Mouse (Mus musculus) T-helper 1 cell (primary cell): ENCODE results near the gene Alg2.

Experiments used
- in situ Hi-C: fragments of 300-600 bp; cut with MboI, MseI; formaldehyde crosslinking; loops from one replicate; pipeline ENCODE4 v1.15.1; 2025; ENCODE audit warnings: high pct_unique_total_duplicates

The Alg2 gene

GRCm38 (mm10) chr4:47449586-47450522, 24.3 kb downstream of the Alg2 start:
- in situ Hi-C loops: no loop called here

GRCm38 (mm10) chr4:47449116-47449515, 25.0 kb downstream of the Alg2 start:
- in situ Hi-C loops: no loop called here

- in situ Hi-C loops: no loop called here
Observed at GRCm38 (mm10) chr4:47448526-47448925, 25.6 kb downstream of the Alg2 start.

- in situ Hi-C loops: no loop called here
Observed at GRCm38 (mm10) chr4:47440951-47441350, 33.2 kb downstream of the Alg2 start.

- in situ Hi-C loops: loop anchor here (10.0 kb wide), 1 partner anchor 946 kb away; no protein-coding TSS in a partner anchor
Observed at GRCm38 (mm10) chr4:47438956-47439355, 35.2 kb downstream of the Alg2 start.

- in situ Hi-C loops: loop anchor here (10.0 kb wide), 1 partner anchor 947 kb away; no protein-coding TSS in a partner anchor
Observed at GRCm38 (mm10) chr4:47437365-47438340, 36.5 kb downstream of the Alg2 start.

- in situ Hi-C loops: loop anchor here (10.0 kb wide), 1 partner anchor 949 kb away; no protein-coding TSS in a partner anchor
Observed at GRCm38 (mm10) chr4:47435566-47436360, 38.4 kb downstream of the Alg2 start.

- in situ Hi-C loops: loop anchor here (10.0 kb wide), 1 partner anchor 950 kb away; no protein-coding TSS in a partner anchor
Observed at GRCm38 (mm10) chr4:47435131-47435530, 39.0 kb downstream of the Alg2 start.

GRCm38 (mm10) chr4:47432766-47433165, 41.4 kb downstream of the Alg2 start:
- in situ Hi-C loops: loop anchor here (10.0 kb wide), 1 partner anchor 952 kb away; no protein-coding TSS in a partner anchor

- in situ Hi-C loops: loop anchor here (10.0 kb wide), 1 partner anchor 954 kb away; no protein-coding TSS in a partner anchor
Observed at GRCm38 (mm10) chr4:47431081-47431480, 43.1 kb downstream of the Alg2 start.

GRCm38 (mm10) chr4:47430557-47430956, 43.6 kb downstream of the Alg2 start:
- in situ Hi-C loops: loop anchor here (10.0 kb wide), 1 partner anchor 954 kb away; no protein-coding TSS in a partner anchor

GRCm38 (mm10) chr4:47427606-47428005, 46.5 kb downstream of the Alg2 start:
- in situ Hi-C loops: loop anchor here (10.0 kb wide), 1 partner anchor 977 kb away; no protein-coding TSS in a partner anchor

- in situ Hi-C loops: loop anchor here (10.0 kb wide), 1 partner anchor 979 kb away; no protein-coding TSS in a partner anchor
Observed at GRCm38 (mm10) chr4:47425247-47425830, 48.8 kb downstream of the Alg2 start.

GRCm38 (mm10) chr4:47424376-47424775, 49.8 kb downstream of the Alg2 start:
- in situ Hi-C loops: loop anchor here (10.0 kb wide), 1 partner anchor 980 kb away; no protein-coding TSS in a partner anchor

- in situ Hi-C loops: loop anchor here (10.0 kb wide), 1 partner anchor 982 kb away; no protein-coding TSS in a partner anchor
Observed at GRCm38 (mm10) chr4:47422946-47423345, 51.2 kb downstream of the Alg2 start.

GRCm38 (mm10) chr4:47422194-47422593, 51.9 kb downstream of the Alg2 start:
- in situ Hi-C loops: loop anchor here (10.0 kb wide), 1 partner anchor 983 kb away; no protein-coding TSS in a partner anchor

- in situ Hi-C loops: loop anchor here (10.0 kb wide), 1 partner anchor 985 kb away; no protein-coding TSS in a partner anchor
Observed at GRCm38 (mm10) chr4:47420191-47420590, 53.9 kb downstream of the Alg2 start.

GRCm38 (mm10) chr4:47419268-47419973, 54.7 kb downstream of the Alg2 start:
- in situ Hi-C loops: no loop called here

- in situ Hi-C loops: no loop called here
Observed at GRCm38 (mm10) chr4:47417871-47418270, 56.3 kb downstream of the Alg2 start.
